Mouse (Mus musculus): ENCODE measurements at regions not wholly inside any gene's neighbourhood (a gene's known extent, or its start where the extent isn't known, plus 50 kb on each side); places are given as distances from the start of the nearest gene placed in this dataset.

- TF ChIP-seq CTCF (IDR thresholded peaks at IDR 0.05; ENCODE audit: low read depth, low read length) (no peak), POLR2A (IDR thresholded peaks at IDR 0.05; ENCODE audit: extremely low read depth, insufficient read depth, low read length) (no peak)
Measured at GRCm38 (mm10) chr15:92895836-92896235, 379.1 kb downstream of the Gxylt1 start.
